Mouse (Mus musculus): ENCODE data around the gene Phykpl.

GRCm38 (mm10) chr11:51544413-51544812 lies 40.1 kb upstream of the Phykpl start:
- TF ChIP-seq CTCF (IDR thresholded peaks at IDR 0.05; ENCODE audit: low read depth) (no peak), EP300 (IDR thresholded peaks at IDR 0.05; ENCODE audit: low read depth) (no peak)
